Mouse (Mus musculus) MN1 (cell line): ENCODE measurements around the gene St6galnac5.

Experiments
- DNase-seq: peaks from one replicate; pipeline ENCODE4 v3.0.0-alpha.2; 2016; ENCODE audit warnings: low spot score

Gene St6galnac5

GRCm38 (mm10) chr3:152866035-152866965 is 115.7 kb downstream of the St6galnac5 start:
- DNase-seq = no peak

GRCm38 (mm10) chr3:152861978-152862377 is 120.1 kb downstream of the St6galnac5 start:
- no peak for DNase-seq

DNA sequence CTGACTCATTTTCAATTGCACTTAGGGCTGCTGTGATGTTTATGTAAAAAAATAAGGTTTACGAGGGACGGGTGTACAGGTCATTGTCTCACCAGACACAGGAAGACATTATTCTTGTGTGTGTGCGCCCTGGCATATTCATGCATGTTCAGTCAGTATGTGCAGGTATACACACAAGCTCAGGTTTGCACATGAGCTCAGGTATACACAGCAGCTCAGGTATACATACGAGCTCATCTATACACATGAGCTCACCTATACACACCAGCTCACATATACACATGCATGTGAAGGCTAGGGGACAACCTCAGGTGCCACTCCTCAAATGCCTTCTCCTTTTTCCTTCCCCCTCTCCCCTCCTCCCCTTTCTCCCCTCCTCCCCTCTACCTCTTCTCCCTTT is 120.6 kb downstream of the St6galnac5 start:
- no peak for DNase-seq

DNA sequence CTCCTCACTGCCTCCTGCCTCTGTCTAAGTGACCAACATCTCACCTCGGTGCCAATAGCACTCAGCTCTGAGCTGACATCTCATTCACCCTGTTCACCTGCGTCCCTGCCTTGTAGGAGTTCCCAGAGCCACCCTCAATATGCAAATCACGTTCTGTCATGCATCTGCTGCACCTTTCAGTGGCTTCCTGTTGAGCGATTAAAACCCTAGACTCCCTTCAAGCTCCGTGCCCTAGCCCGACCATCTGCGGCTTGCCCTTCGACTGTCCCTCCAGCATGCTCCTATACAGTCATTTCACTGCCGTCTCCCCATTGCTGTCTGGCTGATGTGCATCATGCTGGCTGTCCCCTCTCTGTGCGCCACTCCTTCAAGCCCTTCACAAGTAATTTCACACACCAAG is 126.0 kb downstream of the St6galnac5 start:
- DNase-seq = no peak

DNA sequence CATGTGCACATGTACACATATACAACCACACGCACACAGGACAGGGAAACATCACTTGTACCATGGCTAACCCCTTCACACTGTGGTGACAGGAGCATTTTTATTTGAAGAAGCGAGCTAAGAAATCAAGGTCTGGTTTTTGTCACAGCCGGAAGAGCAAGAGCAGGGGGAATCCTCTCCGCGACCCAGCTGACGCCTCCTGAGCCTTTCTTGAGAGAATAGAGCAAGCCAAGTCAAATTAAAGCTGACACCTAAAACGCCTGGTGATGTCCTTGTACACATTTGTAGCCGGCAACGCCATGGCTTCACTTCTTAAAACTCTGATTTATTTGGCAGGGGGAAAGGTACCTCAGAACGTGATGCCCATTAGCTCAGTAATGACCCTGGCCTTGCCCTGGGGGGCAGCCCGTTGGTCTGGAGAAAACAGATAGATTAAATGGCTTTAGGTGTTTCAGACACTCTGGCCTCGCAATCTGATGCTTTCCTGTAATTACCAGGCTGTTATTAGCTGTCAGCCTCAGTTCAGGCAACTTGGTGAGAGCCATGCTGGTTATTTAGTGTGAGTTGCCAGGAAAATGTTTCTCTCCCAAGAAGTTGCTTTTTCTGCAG is 126.9 kb downstream of the St6galnac5 start:
- DNase-seq = peak; percentile 81

DNA sequence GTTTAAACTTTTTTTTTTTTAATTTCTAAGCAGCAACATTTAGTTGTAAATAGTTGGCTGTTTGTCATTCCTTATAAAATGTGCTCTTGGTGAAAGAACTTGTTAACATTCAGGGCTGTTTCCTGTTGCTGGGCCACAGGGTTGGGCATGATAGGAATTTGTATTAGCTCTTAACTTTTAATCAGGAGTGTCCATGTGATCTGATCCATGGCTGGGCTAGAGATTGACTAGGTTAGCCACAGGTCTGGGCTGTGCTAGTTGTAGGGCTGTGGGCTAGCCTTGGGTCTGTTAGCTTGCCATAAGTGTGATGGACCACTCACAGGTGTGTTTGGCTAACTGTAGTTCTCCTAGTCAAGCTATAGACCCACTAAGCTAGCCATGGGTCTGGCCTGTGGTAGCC is 138.1 kb downstream of the St6galnac5 start:
- DNase-seq = no peak

- no peak for DNase-seq
Observed at GRCm38 (mm10) chr3:152842648-152843047, 139.4 kb downstream of the St6galnac5 start.

- DNase-seq = no peak
Observed at GRCm38 (mm10) chr3:152841264-152841663, 140.8 kb downstream of the St6galnac5 start.

- no peak for DNase-seq
Observed at GRCm38 (mm10) chr3:152837938-152838337, 144.1 kb downstream of the St6galnac5 start.

DNA sequence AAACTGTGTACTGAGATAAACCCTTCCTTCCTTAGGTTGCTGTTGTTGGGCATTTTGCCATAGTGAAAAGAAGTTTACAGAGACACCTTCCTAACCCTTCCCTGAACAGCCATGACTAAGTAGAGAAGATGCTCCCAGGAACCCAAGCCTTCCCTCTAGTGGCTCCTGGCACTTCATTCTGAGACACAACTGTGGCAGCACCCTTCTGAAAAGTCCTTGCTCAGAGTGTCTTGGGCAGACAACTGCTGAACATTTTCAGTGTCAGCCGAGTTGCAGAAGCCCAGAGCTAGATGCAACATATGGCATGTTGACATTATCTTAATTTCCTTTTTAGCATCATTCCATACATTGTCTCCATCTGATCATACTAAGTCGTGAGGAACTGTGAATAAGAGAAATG is 144.6 kb downstream of the St6galnac5 start:
- DNase-seq = no peak

DNA sequence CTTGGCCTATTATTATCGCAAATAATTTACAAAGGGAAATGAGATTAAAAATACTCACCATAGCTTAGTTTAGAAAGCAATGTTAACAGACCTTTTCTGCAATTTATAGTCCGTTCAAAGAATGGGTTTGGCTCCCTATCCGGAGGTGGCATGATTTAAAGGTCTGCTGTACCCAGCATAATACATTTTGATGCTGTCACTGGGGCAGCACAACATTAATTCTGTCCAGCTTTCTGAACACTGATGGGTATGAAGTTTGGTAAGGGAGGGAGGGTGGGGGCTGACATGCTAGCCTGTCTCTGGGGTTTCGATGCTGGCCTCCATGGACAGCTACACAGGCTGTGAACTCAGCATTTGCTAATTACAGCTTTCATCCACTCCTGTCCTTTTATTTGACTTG is 149.6 kb downstream of the St6galnac5 start:
- no peak for DNase-seq

- DNase-seq = no peak
Observed at GRCm38 (mm10) chr3:152831974-152832373, 150.1 kb downstream of the St6galnac5 start.

- DNase-seq = no peak
Observed at GRCm38 (mm10) chr3:152831377-152831776, 150.7 kb downstream of the St6galnac5 start.

GRCm38 (mm10) chr3:152821202-152821601 is 160.8 kb downstream of the St6galnac5 start:
- DNase-seq = no peak

DNA sequence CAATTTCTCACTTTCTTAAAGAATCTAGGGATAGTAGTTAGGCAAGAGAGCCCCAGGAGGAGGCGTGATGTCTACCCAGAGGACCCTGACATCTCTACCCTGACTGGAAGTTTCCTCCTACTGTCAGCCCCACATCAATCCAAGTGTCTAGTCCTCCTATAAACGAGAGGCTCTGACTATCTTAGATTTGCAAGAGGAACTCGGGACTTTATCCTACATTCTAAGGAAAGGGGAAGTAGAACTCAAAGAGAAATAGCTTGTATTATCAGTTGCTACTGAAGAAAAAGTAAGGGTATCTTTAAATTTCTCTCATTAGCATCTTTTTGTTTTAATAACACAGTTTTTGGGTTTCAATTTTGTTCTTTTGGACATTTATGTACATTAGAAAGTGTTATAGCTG is 161.6 kb downstream of the St6galnac5 start:
- no peak for DNase-seq

DNA sequence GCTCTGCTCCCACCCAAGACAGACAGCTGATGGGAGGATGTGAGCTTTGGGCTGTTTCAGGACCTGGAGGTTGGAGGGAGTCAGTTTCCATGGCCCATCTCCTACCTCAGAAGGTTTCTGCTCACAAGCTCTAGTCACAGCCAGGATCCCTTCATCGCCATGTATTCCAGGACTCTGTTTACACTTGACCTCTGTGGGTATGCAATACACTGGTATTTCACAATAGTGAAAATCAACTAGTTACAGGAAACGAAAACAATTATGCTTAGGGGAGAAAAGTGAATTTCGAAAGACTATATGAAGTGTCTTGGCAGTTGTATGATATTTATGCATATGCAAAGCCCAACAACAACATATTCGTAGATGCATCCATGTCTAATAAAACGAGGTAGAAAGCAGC is 166.9 kb downstream of the St6galnac5 start:
- DNase-seq = no peak

GRCm38 (mm10) chr3:152813905-152814304 is 168.1 kb downstream of the St6galnac5 start:
- peak; percentile 82 for DNase-seq

- DNase-seq = peak; percentile 44
Observed at GRCm38 (mm10) chr3:152799738-152800431, 182.2 kb downstream of the St6galnac5 start.

DNA sequence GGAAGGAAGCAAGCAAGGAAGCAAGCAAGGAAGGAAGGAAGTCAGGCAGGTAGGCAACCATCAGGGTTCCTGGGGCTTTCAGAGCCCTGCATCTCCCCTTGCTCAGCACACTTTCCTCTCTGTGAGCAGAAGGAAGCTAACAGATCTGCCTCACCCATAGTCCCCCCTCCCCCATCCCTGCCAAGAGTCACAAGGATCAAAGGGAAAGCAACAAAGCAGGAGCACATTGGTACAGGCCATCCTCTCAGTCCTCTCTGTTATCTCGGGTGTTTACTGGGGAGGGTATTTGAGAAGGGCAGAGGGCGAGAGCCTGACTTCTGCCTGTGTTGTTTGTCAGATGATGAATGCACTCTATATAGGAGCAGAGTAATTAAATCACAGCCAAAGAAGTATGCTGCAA is 184.7 kb downstream of the St6galnac5 start:
- DNase-seq = peak; percentile 15

GRCm38 (mm10) chr3:152796216-152796615 is 185.8 kb downstream of the St6galnac5 start:
- no peak for DNase-seq

- DNase-seq = no peak
Observed at GRCm38 (mm10) chr3:152793006-152793405, 189.0 kb downstream of the St6galnac5 start.

DNA sequence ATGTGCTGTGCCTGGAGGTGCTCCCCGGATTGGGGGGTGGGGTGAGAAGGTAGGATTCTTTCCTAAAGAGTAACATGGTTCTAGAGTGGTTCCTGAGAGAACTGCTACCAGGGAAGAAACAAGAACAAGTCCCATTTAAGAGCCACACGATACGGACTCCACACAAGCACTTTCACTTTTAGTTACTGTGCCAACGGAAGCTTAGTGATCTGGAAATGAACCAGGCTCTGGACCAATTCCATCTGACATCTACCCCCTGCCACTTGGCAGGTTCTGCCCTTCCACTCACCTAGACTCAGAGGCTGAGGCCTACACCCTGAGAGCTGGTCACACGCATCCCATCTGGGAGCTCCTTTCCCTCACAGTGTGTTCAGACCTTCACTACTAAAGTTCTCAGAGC is 189.4 kb downstream of the St6galnac5 start:
- no peak for DNase-seq
